Mouse (Mus musculus) spleen, adult 2 months (tissue): Measurements from ENCODE around the gene BC051019.

Source experiments
- CTCF ChIP-seq: fragments of 200-500 bp; IDR thresholded peaks from 2 replicates; pipeline ENCODE4 v1.5.1; 2011; ENCODE audit warnings: mild to moderate bottlenecking, inconsistent platforms; ENCODE audit not compliant: insufficient read depth, insufficient read length, insufficient replicate concordance; ENCODE audit errors: extremely low read depth
- POLR2A ChIP-seq: fragments of 200-500 bp; IDR thresholded peaks from 2 replicates; pipeline ENCODE4 v1.6.1; 2011; ENCODE audit warnings: low read depth, low read length, inconsistent platforms

- TF ChIP-seq POLR2A (no peak), CTCF (no peak)
Measured at GRCm38 (mm10) chr7:109690101-109690500, 33.5 kb downstream of the BC051019 start.
